Mouse (Mus musculus): Measurements from ENCODE around the gene Grtp1. TPM values are rescaled to one million over a fixed set of nuclear protein-coding genes. Genes with fewer than 3 reads are reported as not detected.

Gene Grtp1
- total RNA-seq (2021): 1 to 10 TPM; 4.0 to 4.1 TPM
- long read RNA-seq, experiment 1, partial matches to known transcripts: 0 of 3 reads
- long read RNA-seq, experiment 1, other reads (novel, unspliced or antisense): 0 of 3 reads
- long read RNA-seq, experiment 2, partial matches to known transcripts: 0 of 3 reads
- long read RNA-seq, experiment 2, other reads (novel, unspliced or antisense): 1 of 3 reads

- no peak for DNase-seq (ENCODE audit: low spot score in 2 of 2)
- no peak for TF ChIP-seq CTCF (conservative IDR thresholded peaks at IDR 0.05)
- 0 out of 2 replicates have a peak within 1 kb of the TSS, but pooled peaks have one; percentile 18 for H3K27ac ChIP-seq
- H3K4me3 ChIP-seq: peak within 1 kb of the TSS; percentile 63
Measured at GRCm38 (mm10) chr8:13200301-13201012, at the start of gene Grtp1. Gene Grtp1 (minus strand): TSS chr8:13200620.

- no peak overlapping the region for H3K4me3 ChIP-seq
- TF ChIP-seq CTCF (conservative IDR thresholded peaks at IDR 0.05): no peak
- no peak for DNase-seq (ENCODE audit: low spot score in 2 of 2)
- H3K27ac ChIP-seq: no peak overlapping the region
Measured at GRCm38 (mm10) chr8:13244343-13244880, 44.0 kb upstream of the Grtp1 start.

GRCm38 (mm10) chr8:13242985-13243870, 42.8 kb upstream of the Grtp1 start:
- Histone ChIP-seq H3K27ac (no peak overlapping the region), H3K4me3 (no peak overlapping the region)
- no peak for DNase-seq (ENCODE audit: low spot score in 2 of 2)
- no peak for TF ChIP-seq CTCF (conservative IDR thresholded peaks at IDR 0.05)

GRCm38 (mm10) chr8:13240691-13241090, 40.3 kb upstream of the Grtp1 start:
- TF ChIP-seq CTCF (conservative IDR thresholded peaks at IDR 0.05): no peak
- no peak overlapping the region for H3K4me3 ChIP-seq
- no peak for DNase-seq (ENCODE audit: low spot score in 2 of 2)
- no peak overlapping the region for H3K27ac ChIP-seq

GRCm38 (mm10) chr8:13240055-13240454, 39.6 kb upstream of the Grtp1 start:
- no peak overlapping the region for H3K27ac ChIP-seq
- H3K4me3 ChIP-seq: no peak overlapping the region
- TF ChIP-seq CTCF (conservative IDR thresholded peaks at IDR 0.05): no peak
- DNase-seq (ENCODE audit: low spot score in 2 of 2): no peak

- TF ChIP-seq CTCF (conservative IDR thresholded peaks at IDR 0.05): no peak
- Histone ChIP-seq H3K27ac (no peak overlapping the region), H3K4me3 (no peak overlapping the region)
- no peak for DNase-seq (ENCODE audit: low spot score in 2 of 2)
Measured at GRCm38 (mm10) chr8:13234803-13235202, 34.4 kb upstream of the Grtp1 start.

GRCm38 (mm10) chr8:13230471-13230870, 30.1 kb upstream of the Grtp1 start:
- no peak for TF ChIP-seq CTCF (conservative IDR thresholded peaks at IDR 0.05)
- Histone ChIP-seq H3K27ac (no peak overlapping the region), H3K4me3 (no peak overlapping the region)
- no peak for DNase-seq (ENCODE audit: low spot score in 2 of 2)

- Histone ChIP-seq H3K4me3 (no peak overlapping the region), H3K27ac (no peak overlapping the region)
- DNase-seq (ENCODE audit: low spot score in 2 of 2): no peak
- no peak for TF ChIP-seq CTCF (conservative IDR thresholded peaks at IDR 0.05)
Measured at GRCm38 (mm10) chr8:13229802-13230201, 29.4 kb upstream of the Grtp1 start.

GRCm38 (mm10) chr8:13228923-13229610, 28.6 kb upstream of the Grtp1 start:
- TF ChIP-seq CTCF (conservative IDR thresholded peaks at IDR 0.05): no peak
- H3K27ac ChIP-seq: no peak overlapping the region
- DNase-seq (ENCODE audit: low spot score in 2 of 2): no peak
- H3K4me3 ChIP-seq: no peak overlapping the region

- peak in 1 of 2 experiments; percentile 22 for DNase-seq (ENCODE audit: low spot score in 2 of 2)
- Histone ChIP-seq H3K27ac (peak overlapping the region; percentile 60; the same call in 1 of the 2 replicates), H3K4me3 (no peak overlapping the region; the same call in 1 of the 2 replicates)
- no peak for TF ChIP-seq CTCF (conservative IDR thresholded peaks at IDR 0.05)
Measured at GRCm38 (mm10) chr8:13227184-13227583, 26.8 kb upstream of the Grtp1 start.

- H3K4me3 ChIP-seq: no peak overlapping the region
- peak in 1 of 2 experiments; percentile 38 for DNase-seq (ENCODE audit: low spot score in 2 of 2)
- H3K27ac ChIP-seq: peak overlapping the region; percentile 60; the same call in 1 of the 2 replicates
- TF ChIP-seq CTCF (conservative IDR thresholded peaks at IDR 0.05): no peak
Measured at GRCm38 (mm10) chr8:13226288-13226687, 25.9 kb upstream of the Grtp1 start.

- no peak for TF ChIP-seq CTCF (conservative IDR thresholded peaks at IDR 0.05)
- Histone ChIP-seq H3K4me3 (no peak overlapping the region), H3K27ac (no peak overlapping the region)
- DNase-seq (ENCODE audit: low spot score in 2 of 2): no peak
Measured at GRCm38 (mm10) chr8:13224426-13224825, 24.0 kb upstream of the Grtp1 start.

Data from layer of hippocampus, adult 2 months (tissue).